Mouse (Mus musculus): ENCODE measurements around the gene St6galnac4.

DNA sequence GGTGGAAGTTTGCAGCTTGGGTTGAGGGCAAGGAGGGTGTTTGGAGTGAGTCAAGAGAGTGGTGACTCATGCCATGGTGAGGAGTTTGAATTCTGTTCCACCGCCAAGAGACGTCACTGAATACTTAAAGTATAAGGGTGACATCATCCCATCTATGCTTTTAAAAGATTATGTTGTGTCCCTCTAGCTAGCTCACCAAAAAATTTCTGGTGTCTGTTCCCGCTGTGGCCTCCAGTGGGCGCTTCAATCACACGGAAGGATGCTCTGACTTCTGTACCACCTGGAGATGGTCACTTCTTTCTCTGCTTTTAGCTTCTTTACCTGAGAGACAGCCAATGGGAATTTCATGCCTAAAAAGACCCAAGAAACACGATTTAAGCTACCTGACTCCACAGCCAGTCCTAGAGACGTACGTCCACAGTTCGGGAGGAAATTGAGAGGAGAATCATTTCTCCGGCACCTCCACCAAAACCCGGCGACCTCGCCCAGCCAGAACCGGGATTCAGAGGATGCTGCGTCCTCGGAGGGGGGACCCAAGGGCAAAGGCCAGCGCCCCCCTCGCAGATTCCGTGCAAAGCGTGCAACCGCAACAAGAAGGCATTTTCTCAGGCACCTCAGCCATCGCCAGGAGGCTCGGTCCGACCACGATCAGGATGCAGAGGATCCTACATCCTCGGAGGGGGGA lies 11.9 kb upstream of the St6galnac4 start:
- TF ChIP-seq CTCF (IDR thresholded peaks at IDR 0.05; ENCODE audit: borderline replicate concordance, extremely low read depth, insufficient read depth, insufficient read length): peak; percentile 89
- TF ChIP-seq POLR2A (IDR thresholded peaks at IDR 0.05; ENCODE audit: borderline replicate concordance, extremely low read depth, insufficient read depth, insufficient read length, poor library complexity, severe bottlenecking): no peak
